Mouse (Mus musculus): ENCODE measurements around the gene Ap5b1. TPM values are rescaled to one million over a fixed set of nuclear protein-coding genes. Genes with fewer than 3 reads are reported as not detected.

Ap5b1 gene
- polyA plus RNA-seq, 1 experiment from 2014 or later: 1.2 TPM

Other genes starting within 250 kb of the Ap5b1 start
- gene Catsper1, start 232.3 kb upstream of the Ap5b1 start, polyA plus RNA-seq (2016; fragmentation: Nextera tagmentation; extraction: Ambion mirVana): not detected in 2 replicates
- gene Cst6, start 218.5 kb upstream of the Ap5b1 start, polyA plus RNA-seq (2016; fragmentation: Nextera tagmentation; extraction: Ambion mirVana): 0.26 and 1.1 TPM in 2 replicates
- 99.4 and 109 TPM in 2 replicates for gene Eif1ad, start 201.3 kb upstream of the Ap5b1 start, polyA plus RNA-seq (2016; fragmentation: Nextera tagmentation; extraction: Ambion mirVana)
- 607 and 678 TPM in 2 replicates for gene Banf1, start 200.9 kb upstream of the Ap5b1 start, polyA plus RNA-seq (2016; fragmentation: Nextera tagmentation; extraction: Ambion mirVana)
- 103 and 111 TPM in 2 replicates for gene Sart1, start 179.3 kb upstream of the Ap5b1 start, polyA plus RNA-seq (2016; fragmentation: Nextera tagmentation; extraction: Ambion mirVana)
- not detected in 2 replicates for gene Tsga10ip, start 165.5 kb upstream of the Ap5b1 start, polyA plus RNA-seq (2016; fragmentation: Nextera tagmentation; extraction: Ambion mirVana)
- 224 and 246 TPM in 2 replicates for gene Drap1, start 143.0 kb upstream of the Ap5b1 start, polyA plus RNA-seq (2016; fragmentation: Nextera tagmentation; extraction: Ambion mirVana)
- gene AI837181, start 142.9 kb upstream of the Ap5b1 start, polyA plus RNA-seq (2016; fragmentation: Nextera tagmentation; extraction: Ambion mirVana): 59.7 and 68.8 TPM in 2 replicates
- not detected in 2 replicates for gene Fosl1, start 120.5 kb upstream of the Ap5b1 start, polyA plus RNA-seq (2016; fragmentation: Nextera tagmentation; extraction: Ambion mirVana)
- gene Ccdc85b, start 110.1 kb upstream of the Ap5b1 start, polyA plus RNA-seq (2016; fragmentation: Nextera tagmentation; extraction: Ambion mirVana): 8.9 and 9.7 TPM in 2 replicates
- 111 and 132 TPM in 2 replicates for gene Fibp, start 107.4 kb upstream of the Ap5b1 start, polyA plus RNA-seq (2016; fragmentation: Nextera tagmentation; extraction: Ambion mirVana)
- 1.6 and 1.9 TPM in 2 replicates for gene Ctsw, start 99.5 kb upstream of the Ap5b1 start, polyA plus RNA-seq (2016; fragmentation: Nextera tagmentation; extraction: Ambion mirVana)
- 85.6 and 99.7 TPM in 2 replicates for gene Efemp2, start 94.1 kb upstream of the Ap5b1 start, polyA plus RNA-seq (2016; fragmentation: Nextera tagmentation; extraction: Ambion mirVana)
- gene Mus81, start 79.6 kb upstream of the Ap5b1 start, polyA plus RNA-seq (2016; fragmentation: Nextera tagmentation; extraction: Ambion mirVana): 38.2 and 40.4 TPM in 2 replicates
- 3,106 and 3,128 TPM in 2 replicates for gene Cfl1, start 77.6 kb upstream of the Ap5b1 start, polyA plus RNA-seq (2016; fragmentation: Nextera tagmentation; extraction: Ambion mirVana)
- gene 1700020D05Rik, start 64.2 kb upstream of the Ap5b1 start, polyA plus RNA-seq (2016; fragmentation: Nextera tagmentation; extraction: Ambion mirVana): not detected in 2 replicates
- gene Snx32, start 57.5 kb upstream of the Ap5b1 start, polyA plus RNA-seq (2016; fragmentation: Nextera tagmentation; extraction: Ambion mirVana): 4.1 and 7.0 TPM in 2 replicates
- gene Ovol1, start 7.4 kb upstream of the Ap5b1 start, polyA plus RNA-seq (2016; fragmentation: Nextera tagmentation; extraction: Ambion mirVana): 0.74 and 0.86 TPM in 2 replicates
- 197 and 205 TPM in 2 replicates for gene Rnaseh2c, start 33.8 kb downstream of the Ap5b1 start, polyA plus RNA-seq (2016; fragmentation: Nextera tagmentation; extraction: Ambion mirVana)
- 51.5 and 59.3 TPM in 2 replicates for gene Kat5, start 42.2 kb downstream of the Ap5b1 start, polyA plus RNA-seq (2016; fragmentation: Nextera tagmentation; extraction: Ambion mirVana)
- 31.5 and 39.6 TPM in 2 replicates for gene Rela, start 69.5 kb downstream of the Ap5b1 start, polyA plus RNA-seq (2016; fragmentation: Nextera tagmentation; extraction: Ambion mirVana)
- 35.9 and 38.6 TPM in 2 replicates for gene Sipa1, start 95.7 kb downstream of the Ap5b1 start, polyA plus RNA-seq (2016; fragmentation: Nextera tagmentation; extraction: Ambion mirVana)
- gene Map3k11, start 120.7 kb downstream of the Ap5b1 start, polyA plus RNA-seq (2016; fragmentation: Nextera tagmentation; extraction: Ambion mirVana): 35.3 and 42.2 TPM in 2 replicates
- gene Pcnx3, start 120.9 kb downstream of the Ap5b1 start, polyA plus RNA-seq (2016; fragmentation: Nextera tagmentation; extraction: Ambion mirVana): 31.6 and 34.3 TPM in 2 replicates
- not detected in 2 replicates for gene Kcnk7, start 136.3 kb downstream of the Ap5b1 start, polyA plus RNA-seq (2016; fragmentation: Nextera tagmentation; extraction: Ambion mirVana)
- 8.4 and 9.2 TPM in 2 replicates for gene Ehbp1l1, start 158.3 kb downstream of the Ap5b1 start, polyA plus RNA-seq (2016; fragmentation: Nextera tagmentation; extraction: Ambion mirVana)
- gene Fam89b, start 161.6 kb downstream of the Ap5b1 start, polyA plus RNA-seq (2016; fragmentation: Nextera tagmentation; extraction: Ambion mirVana): 158 TPM in 2 replicates
- gene Ltbp3, start 172.9 kb downstream of the Ap5b1 start, polyA plus RNA-seq (2016; fragmentation: Nextera tagmentation; extraction: Ambion mirVana): 2.2 and 3.4 TPM in 2 replicates
- gene Scyl1, start 203.4 kb downstream of the Ap5b1 start, polyA plus RNA-seq (2016; fragmentation: Nextera tagmentation; extraction: Ambion mirVana): 71.6 and 78.5 TPM in 2 replicates